Mouse (Mus musculus): ENCODE data around the gene Kbtbd12.

The Kbtbd12 gene

DNA sequence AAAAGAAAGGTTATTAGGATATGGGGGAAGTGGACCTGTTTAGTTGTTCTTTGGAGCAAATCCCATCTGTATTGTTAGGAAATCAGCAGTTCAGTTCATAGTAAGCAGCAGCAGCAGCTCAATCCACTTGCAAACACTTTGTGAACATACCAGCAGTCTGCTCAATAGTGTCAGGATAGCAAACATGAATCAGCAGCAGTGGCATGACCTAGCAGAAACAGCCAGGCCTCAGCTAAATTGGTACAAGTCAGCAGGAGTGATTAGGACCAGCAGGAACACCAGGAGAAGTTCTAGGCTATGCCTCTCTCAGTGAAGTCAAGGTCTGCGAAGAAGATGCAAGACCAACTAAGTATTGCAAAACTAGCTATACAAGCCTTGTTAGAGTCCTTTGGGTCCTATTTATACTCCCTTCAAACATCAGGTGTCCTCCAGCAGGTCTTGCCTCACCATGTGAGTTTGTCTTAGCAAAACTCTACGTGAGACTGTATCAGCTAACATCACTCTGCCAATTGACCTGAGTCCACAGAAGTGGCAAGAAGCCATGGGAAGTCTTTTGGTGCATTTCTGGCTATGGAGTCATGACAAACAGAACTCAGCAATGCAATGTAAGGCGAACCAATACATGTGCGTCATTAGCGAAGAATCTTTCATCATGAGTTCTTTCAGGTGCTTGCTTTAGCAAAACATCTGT lies at the start of gene Kbtbd12:
Kbtbd12 (minus strand) TSS at position 340 of the 691 bp plus-strand sequence.
- POLR2A ChIA-PET = interaction anchor here in 1 of 4 experiments (1.0 kb wide), 1 partner anchor 10 kb away, joined by 3 read pairs; no protein-coding TSS in a partner anchor
- CTCF ChIA-PET = no interaction called here

- CTCF ChIA-PET = no interaction called here
- POLR2A ChIA-PET = no interaction called here
Measured at GRCm38 (mm10) chr6:88683380-88684053, 45.8 kb upstream of the Kbtbd12 start.

DNA sequence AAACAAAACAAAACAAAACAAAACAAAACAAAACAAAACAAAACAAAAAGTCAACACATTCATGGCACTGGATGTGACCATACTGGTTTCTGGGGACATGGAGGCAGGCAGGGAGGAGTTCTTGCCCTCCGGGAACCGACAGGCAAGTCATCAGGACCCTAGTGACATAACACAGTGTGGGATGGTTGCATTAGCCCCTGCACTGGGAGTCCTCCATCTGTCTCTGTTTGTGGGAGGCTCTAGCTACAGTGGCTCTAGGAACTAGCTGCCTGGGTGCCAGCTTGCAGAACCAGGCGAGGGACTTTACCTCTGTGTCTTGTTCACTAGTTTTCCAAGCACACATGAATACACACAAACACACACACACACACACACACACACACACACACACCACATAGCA lies 43.3 kb upstream of the Kbtbd12 start:
- ChIA-PET CTCF (no interaction called here), POLR2A (no interaction called here)

DNA sequence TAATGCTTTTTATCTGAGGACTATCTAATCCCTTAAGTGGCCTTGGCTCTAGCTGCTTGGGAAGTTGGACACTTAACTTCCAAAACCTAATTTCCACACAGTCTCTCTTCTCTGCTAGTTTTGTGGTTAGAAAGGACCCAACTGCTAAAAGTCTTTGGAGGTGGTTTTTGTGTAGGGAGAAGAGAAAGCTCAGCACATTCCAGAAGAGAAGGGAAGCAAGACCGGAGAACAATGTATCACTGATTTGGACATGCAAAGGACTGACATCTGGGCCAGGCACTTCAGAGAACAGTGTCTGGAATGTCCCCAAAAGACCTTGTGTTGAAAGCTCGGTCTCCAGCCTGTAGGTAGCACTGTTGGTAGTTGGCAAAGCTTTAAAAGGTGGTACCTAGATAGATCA lies 40.0 kb upstream of the Kbtbd12 start:
- ChIA-PET CTCF (interaction anchor here in 1 of 4 experiments (0.6 kb wide), 1 partner anchor 178 kb away, joined by 5 read pairs; no protein-coding TSS in a partner anchor), POLR2A (interaction anchor here in 1 of 4 experiments (1.3 kb wide), 1 partner anchor 213 kb away, joined by 3 read pairs; the partner anchor contains the start of gene Ruvbl1)

GRCm38 (mm10) chr6:88676753-88677736 lies 39.3 kb upstream of the Kbtbd12 start:
- CTCF ChIA-PET = interaction anchor here in 1 of 4 experiments (0.7 kb wide), 1 partner anchor 130 kb away, joined by 3 read pairs; no protein-coding TSS in a partner anchor
- POLR2A ChIA-PET = interaction anchor here in 2 of 4 experiments (0.8 to 1.3 kb wide), 4 partner anchors 9 to 212 kb away, joined by 3 to 4 read pairs (median 4); partner anchors contain the start of gene Ruvbl1 (in 1 of the 2)

- POLR2A ChIA-PET = interaction anchor here in 1 of 4 experiments (0.8 kb wide), 1 partner anchor 15 kb away, joined by 4 read pairs; no protein-coding TSS in a partner anchor
- CTCF ChIA-PET = interaction anchor here in 1 of 4 experiments (0.7 kb wide), 1 partner anchor 128 kb away, joined by 3 read pairs; no protein-coding TSS in a partner anchor
Measured at GRCm38 (mm10) chr6:88675815-88676214, 38.1 kb upstream of the Kbtbd12 start.

- CTCF ChIA-PET = no interaction called here
- POLR2A ChIA-PET = no interaction called here
Measured at GRCm38 (mm10) chr6:88662284-88662683, 24.5 kb upstream of the Kbtbd12 start.

DNA sequence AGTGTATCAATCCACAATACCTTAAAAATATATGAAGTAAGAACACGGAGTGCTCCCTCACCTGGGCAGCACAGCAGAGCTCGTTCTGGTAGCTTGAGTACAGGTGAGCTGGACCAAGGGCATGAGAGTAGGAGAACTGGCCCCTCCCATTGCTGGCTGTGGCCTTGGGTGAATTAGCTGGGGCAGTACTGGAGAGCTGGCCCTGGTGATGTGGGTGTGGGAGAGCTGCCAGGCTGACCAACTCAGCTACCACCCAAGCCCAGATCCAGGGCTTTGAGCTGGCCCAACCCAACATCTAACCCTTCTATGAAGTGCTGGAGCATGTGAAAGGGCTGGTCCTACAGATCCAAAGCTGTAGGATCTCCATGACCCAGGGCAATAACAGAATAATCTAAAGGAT lies 23.9 kb upstream of the Kbtbd12 start:
- ChIA-PET CTCF (interaction anchor here in 1 of 4 experiments (0.6 kb wide), 1 partner anchor 1969 kb away, joined by 4 read pairs; no protein-coding TSS in a partner anchor), POLR2A (interaction anchor here in 1 of 4 experiments (1.3 kb wide), 1 partner anchor 15 kb away, joined by 4 read pairs; no protein-coding TSS in a partner anchor)

GRCm38 (mm10) chr6:88647564-88648295 lies 10.0 kb upstream of the Kbtbd12 start:
- CTCF ChIA-PET = interaction anchor here in 2 of 4 experiments (0.6 to 1.2 kb wide), 2 partner anchors 115 to 269 kb away, joined by 3 to 4 read pairs; no protein-coding TSS in a partner anchor
- POLR2A ChIA-PET = interaction anchor here in 1 of 4 experiments (1.1 to 1.5 kb wide), 2 partner anchors 9 to 112 kb away, joined by 3 to 7 read pairs; no protein-coding TSS in a partner anchor

DNA sequence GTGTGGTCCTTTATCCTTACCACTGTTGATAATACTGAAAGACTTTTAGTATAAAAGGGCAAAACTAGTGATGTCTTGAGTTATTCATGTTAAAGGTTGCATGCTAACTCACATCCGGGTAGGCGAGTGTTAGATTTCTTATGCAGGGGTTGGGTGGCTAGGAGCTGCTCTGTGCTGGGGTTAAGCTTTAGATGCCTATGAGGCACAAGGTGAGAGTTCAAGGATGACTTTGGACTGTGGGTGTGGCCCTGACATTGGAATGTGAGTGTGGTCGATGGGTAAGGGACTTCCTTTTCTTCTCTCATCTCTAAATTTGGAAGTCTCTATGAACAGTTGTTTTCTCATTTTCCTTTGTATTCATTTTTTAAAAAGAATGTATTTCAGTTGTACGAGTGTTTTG lies 7.0 kb upstream of the Kbtbd12 start:
- POLR2A ChIA-PET = no interaction called here
- CTCF ChIA-PET = interaction anchor here in 1 of 4 experiments (0.6 kb wide), 1 partner anchor 212 kb away, joined by 10 read pairs; no protein-coding TSS in a partner anchor

DNA sequence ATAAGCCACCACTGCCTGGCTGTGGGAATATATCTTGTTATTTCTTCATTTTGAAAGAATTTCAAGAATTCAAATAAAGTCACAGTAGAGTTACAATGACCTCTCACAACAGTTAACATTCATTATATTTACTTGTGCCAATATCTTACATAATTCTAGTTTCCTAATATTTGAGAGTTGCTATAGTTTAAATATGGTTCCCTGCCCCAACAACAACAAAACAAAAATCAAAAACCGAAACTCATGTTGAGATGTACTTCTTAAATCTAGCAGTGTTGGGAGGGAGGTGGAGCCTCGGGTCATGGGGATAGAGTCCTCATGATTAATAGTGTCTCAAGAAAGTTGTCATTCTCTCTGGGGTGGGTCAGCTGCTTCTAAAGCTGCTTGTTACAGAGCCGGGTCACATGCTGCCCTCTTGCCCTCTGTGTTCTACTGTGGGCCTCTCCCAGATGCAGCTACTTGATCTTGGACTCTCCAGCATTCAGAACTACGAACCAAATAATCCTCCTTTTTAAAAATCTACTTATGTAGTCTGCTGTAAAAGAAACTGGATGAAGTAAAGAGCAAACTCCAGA lies 3.7 kb upstream of the Kbtbd12 start:
- ChIA-PET CTCF (no interaction called here), POLR2A (no interaction called here)

DNA sequence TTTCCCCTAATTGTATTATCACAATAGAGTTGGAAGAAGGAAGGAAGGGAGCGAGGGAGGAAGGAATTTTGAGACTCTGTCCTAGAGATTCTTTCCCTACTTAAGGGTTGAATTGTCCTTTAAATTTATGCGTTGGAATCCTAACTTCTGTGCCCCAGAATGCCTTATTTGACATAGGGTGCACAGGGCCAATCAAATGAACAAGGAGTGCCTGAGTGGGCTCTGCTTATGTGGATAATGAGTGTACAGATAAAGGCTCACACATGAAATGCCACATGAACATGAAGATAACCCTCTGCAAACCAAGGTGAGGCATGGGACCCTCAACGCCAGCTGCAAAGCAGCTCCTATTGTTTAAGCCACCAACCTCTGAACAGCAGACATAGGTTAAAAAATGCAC lies 2.6 kb upstream of the Kbtbd12 start:
- POLR2A ChIA-PET = interaction anchor here in 2 of 4 experiments (0.6 kb wide), 2 partner anchors 177 to 373 kb away, joined by 3 to 6 read pairs; no protein-coding TSS in a partner anchor

GRCm38 (mm10) chr6:88639921-88640320 lies 2.2 kb upstream of the Kbtbd12 start:
- ChIA-PET CTCF (no interaction called here), POLR2A (interaction anchor here in 1 of 4 experiments (0.6 to 1.9 kb wide), 2 partner anchors 8 to 373 kb away, joined by 3 to 7 read pairs; no protein-coding TSS in a partner anchor)

More for the DNA sequence above, 2.6 kb upstream of the Kbtbd12 start:
- CTCF ChIA-PET = no interaction called here

DNA sequence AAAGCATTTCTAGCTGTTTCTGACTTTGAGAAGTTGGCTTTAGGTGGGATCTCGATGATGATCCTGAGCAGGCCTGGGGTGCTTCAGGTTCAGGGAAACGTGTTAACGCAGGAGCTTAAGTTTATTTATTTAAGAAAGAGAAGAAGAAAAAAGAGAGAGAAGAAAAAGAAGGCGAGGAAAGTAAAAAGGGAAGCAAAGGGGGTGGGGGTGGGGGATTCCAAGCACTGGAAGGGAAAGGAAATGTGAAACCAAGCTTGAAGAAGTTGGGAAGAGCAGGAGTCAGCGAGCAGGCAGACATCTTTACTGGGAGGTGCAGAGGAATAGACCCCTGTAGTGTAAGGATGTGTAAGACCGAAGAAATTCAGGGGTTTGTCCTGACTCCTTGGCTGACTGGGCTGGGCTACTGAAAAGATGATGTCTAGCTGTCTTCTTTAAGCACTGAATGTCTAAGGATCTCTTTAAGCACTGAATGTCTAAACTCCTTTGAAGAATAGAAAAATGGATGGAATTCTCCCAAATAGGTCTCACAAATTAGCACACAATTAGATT lies 1.7 kb upstream of the Kbtbd12 start:
- ChIA-PET CTCF (interaction anchor here in 1 of 4 experiments (0.6 kb wide), 1 partner anchor 17 kb away, joined by 4 read pairs; no protein-coding TSS in a partner anchor), POLR2A (interaction anchor here in 3 of 4 experiments (0.6 to 1.9 kb wide), 5 partner anchors 8 to 406 kb away, joined by 3 to 7 read pairs (median 4); no protein-coding TSS in a partner anchor)

DNA sequence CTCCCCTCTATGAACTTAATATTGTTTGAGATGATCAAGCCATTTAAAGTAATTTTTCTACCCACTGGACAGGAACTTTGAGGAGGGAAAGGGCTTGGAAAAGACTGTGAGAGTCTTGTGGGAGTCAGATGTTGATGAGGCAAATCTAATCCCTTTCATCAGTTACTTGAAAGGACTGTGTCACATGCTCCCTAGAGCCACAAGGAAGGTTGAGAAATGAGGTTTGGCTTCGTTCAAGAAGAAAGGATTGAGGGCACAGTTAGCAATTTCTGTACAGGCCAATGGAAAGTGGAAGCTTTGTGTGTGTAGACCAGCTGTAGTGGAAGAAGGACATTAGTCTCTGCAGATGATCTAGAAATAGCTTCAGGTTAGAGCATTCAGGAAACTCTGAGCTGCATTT lies 1.2 kb upstream of the Kbtbd12 start:
- POLR2A ChIA-PET = interaction anchor here in 3 of 4 experiments (0.6 to 1.9 kb wide), 5 partner anchors 9 to 405 kb away, joined by 3 to 7 read pairs (median 4); no protein-coding TSS in a partner anchor
- CTCF ChIA-PET = interaction anchor here in 1 of 4 experiments (0.6 kb wide), 1 partner anchor 17 kb away, joined by 4 read pairs; no protein-coding TSS in a partner anchor

GRCm38 (mm10) chr6:88635881-88636754 lies 1.6 kb downstream of the Kbtbd12 start:
- CTCF ChIA-PET = no interaction called here
- POLR2A ChIA-PET = no interaction called here

Data from embryonic stem cell, embryonic (primary cell).